Mouse (Mus musculus) small intestine, adult 2 months (tissue): ENCODE measurements around the gene Ube2i. TPM values are rescaled to one million over a fixed set of nuclear protein-coding genes. Genes with fewer than 3 reads are reported as not detected.

Experiments used
- H3K27ac ChIP-seq: fragments of 200-500 bp; 2 replicates; pipeline ENCODE4 v1.5.1; 2012; ENCODE audit warnings: low read depth, low read length, control low read depth, inconsistent platforms; ENCODE audit not compliant: insufficient read depth
- H3K27me3 ChIP-seq: fragments of 200-500 bp; 2 replicates; pipeline ENCODE4 v1.6.1; 2012; ENCODE audit warnings: mild to moderate bottlenecking, moderate library complexity, low read length, inconsistent platforms; ENCODE audit not compliant: control insufficient read depth, insufficient read depth
- H3K36me3 ChIP-seq: fragments of 200-500 bp; 2 replicates; pipeline ENCODE4 v1.6.1; 2012; ENCODE audit warnings: mild to moderate bottlenecking, low read length, control low read depth, inconsistent platforms; ENCODE audit not compliant: control insufficient read depth, insufficient read depth
- H3K4me1 ChIP-seq: fragments of 200-500 bp; 2 replicates; pipeline ENCODE4 v1.6.1; 2012; ENCODE audit warnings: low read length, inconsistent platforms, mixed read lengths; ENCODE audit not compliant: control insufficient read depth, insufficient read depth, insufficient read length
- H3K4me3 ChIP-seq: fragments of 200-500 bp; 2 replicates; pipeline ENCODE4 v1.5.1; 2012; ENCODE audit warnings: low read depth, mild to moderate bottlenecking, control low read depth, inconsistent platforms, low read length, moderate library complexity
- CTCF ChIP-seq: fragments of 200-500 bp; IDR thresholded peaks from 2 replicates; pipeline ENCODE4 v1.5.1; 2012; ENCODE audit warnings: low read depth, mild to moderate bottlenecking, control low read depth, inconsistent platforms, low read length, moderate library complexity, mixed read lengths; ENCODE audit not compliant: insufficient replicate concordance, insufficient read length; ENCODE audit errors: extremely low read depth
- POLR2A ChIP-seq: fragments of 200-500 bp; IDR thresholded peaks from 2 replicates; pipeline ENCODE4 v1.6.1; 2012; ENCODE audit warnings: low read depth, mild to moderate bottlenecking, control low read depth, inconsistent platforms, low read length, moderate library complexity
- WGBS: fragments of 180-500 bp; shearing (Covaris S2); methylation state at CpG from one replicate; pipeline ENCODE4 v1.1.7; 2018; 5-methylcytosine and 5-hydroxymethylcytosine counted together
- polyA plus RNA-seq: library from polyadenylated mRNA; depleted of rRNA; stranded (reverse); fragments of >200 nt; gene quantifications from 2 replicates; pipeline ENCODE4 v1.2.3, GENCODE M21; 2012; rRNA removed

Gene Ube2i
- polyA plus RNA-seq, 1 experiment = 50.8 TPM

DNA sequence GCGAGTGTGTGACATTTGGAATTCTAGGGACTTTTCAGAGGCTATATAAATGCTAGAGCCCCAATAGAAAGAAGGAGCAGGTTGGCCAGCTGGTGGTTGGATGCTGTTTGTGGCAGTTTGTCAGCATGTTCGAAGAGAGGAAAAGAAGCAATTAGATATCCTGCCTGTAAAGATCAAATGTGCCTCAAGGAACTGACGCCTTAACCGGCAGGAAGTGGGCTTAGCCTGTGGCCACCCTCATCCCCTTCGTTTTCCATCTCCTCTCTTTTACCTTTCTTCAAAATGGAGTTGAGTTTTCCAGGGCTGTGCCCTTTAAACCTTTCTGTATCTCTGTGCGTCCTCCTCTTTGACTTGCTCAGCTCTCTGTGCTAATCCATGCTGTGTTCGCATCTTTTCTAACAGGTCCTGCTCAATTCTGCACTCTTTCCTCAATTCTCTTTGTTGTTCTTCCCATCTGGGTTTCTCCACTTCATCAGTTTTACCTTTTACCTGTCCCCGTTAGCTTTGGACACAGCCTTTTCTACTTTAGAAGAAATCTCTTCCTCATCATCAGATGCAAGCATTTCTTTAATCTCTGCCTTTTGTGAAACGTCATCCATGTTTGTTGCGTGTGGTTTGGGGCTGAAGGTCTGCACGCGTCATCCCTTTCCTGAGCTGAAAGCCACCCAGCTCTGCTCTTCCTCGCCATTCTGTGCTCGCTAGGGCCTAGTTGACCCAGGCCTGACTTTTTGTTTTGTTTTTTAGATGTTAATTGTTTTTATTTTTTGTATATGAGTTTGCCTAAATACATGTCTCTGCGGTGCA is 54.7 kb downstream of the Ube2i start:
- TF ChIP-seq POLR2A (no peak), CTCF (no peak)
- Histone ChIP-seq H3K27me3 (no peaks in the 10 kb centered on the region), H3K36me3 (peaks cover 10% of the 10 kb centered on the region), H3K4me3 (no peak overlapping the region), H3K4me1 (no peaks in the 10 kb centered on the region; the same call in 1 of the 2 replicates), H3K27ac (no peak overlapping the region)
- WGBS = 89% methylated on average over 15 of the region's 15 CpGs

DNA sequence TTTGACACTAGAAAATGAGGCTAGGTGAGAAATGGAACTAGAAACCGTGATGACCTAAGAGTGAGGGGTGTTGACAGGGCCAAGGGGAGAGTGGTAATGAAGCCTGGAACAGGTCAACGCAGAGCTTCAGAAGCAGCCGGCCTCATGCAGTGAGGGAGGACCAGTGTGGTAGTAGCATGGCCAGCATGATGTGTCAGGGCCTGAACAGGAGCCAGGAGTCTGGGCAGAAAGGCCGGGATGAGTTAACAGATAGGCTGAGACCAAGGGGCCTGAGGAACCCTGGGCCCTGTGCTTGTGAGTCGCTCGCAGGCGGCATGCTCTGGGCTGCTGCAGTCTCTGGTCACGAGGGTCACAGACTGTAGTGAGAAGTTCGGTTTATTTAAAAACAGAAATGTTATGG is 55.5 kb downstream of the Ube2i start:
- H3K27me3 ChIP-seq = no peaks in the 10 kb centered on the region
- H3K4me3 ChIP-seq = no peak overlapping the region
- H3K27ac ChIP-seq = no peak overlapping the region
- TF ChIP-seq POLR2A (no peak), CTCF (no peak)
- no peaks in the 10 kb centered on the region; the same call in 1 of the 2 replicates for H3K4me1 ChIP-seq
- whole genome bisulfite sequencing = 90% methylated on average over 9 of the region's 9 CpGs
- peaks cover 14% of the 10 kb centered on the region for H3K36me3 ChIP-seq

DNA sequence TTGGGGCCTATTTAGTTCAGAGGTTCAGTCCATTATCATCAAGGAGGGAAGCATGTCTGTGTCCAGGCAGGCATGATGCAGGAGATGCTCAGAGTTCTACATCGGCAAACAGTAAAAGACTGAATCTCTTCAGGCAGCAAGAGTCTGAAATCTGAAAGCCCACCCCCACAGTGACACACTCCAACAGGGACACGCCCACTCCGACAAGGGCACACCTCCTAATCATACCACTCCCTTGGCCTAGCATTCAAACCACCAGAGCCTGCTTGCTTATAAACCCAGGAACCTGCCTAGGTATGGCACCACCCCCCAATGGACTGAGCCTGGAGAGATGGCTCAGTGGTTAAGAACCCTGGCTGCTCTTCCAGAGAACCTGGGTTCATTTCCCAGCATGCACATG is 59.0 kb downstream of the Ube2i start:
- TF ChIP-seq CTCF (no peak), POLR2A (no peak)
- WGBS = 90% methylated on average over 3 of the region's 3 CpGs

More for the DNA sequence above, 59.0 kb downstream of the Ube2i start:
- no peak overlapping the region for H3K4me3 ChIP-seq
- H3K27me3 ChIP-seq = no peaks in the 10 kb centered on the region
- H3K36me3 ChIP-seq = peaks cover 20% of the 10 kb centered on the region
- H3K27ac ChIP-seq = no peak overlapping the region
- no peaks in the 10 kb centered on the region for H3K4me1 ChIP-seq

Other genes with a start within 250 kb of the Ube2i start
- gene Tmem204, start 191.0 kb downstream of the Ube2i start, polyA plus RNA-seq = 9.7 and 17.7 TPM in 2 replicates
- gene Telo2, start 158.7 kb downstream of the Ube2i start, polyA plus RNA-seq = 7.3 and 8.9 TPM in 2 replicates
- 0.10 TPM in 1 of 2 replicates, not detected in the other for gene Ptx4, start 153.9 kb downstream of the Ube2i start, polyA plus RNA-seq
- 9.5 and 15.9 TPM in 2 replicates for gene Clcn7, start 141.2 kb downstream of the Ube2i start, polyA plus RNA-seq
- 0.06 TPM in 1 of 2 replicates, not detected in the other for gene Ccdc154, start 112.2 kb downstream of the Ube2i start, polyA plus RNA-seq
- 0.33 and 0.46 TPM in 2 replicates for gene Gm38655, start 99.2 kb downstream of the Ube2i start, polyA plus RNA-seq
- gene BC003965, start 90.1 kb downstream of the Ube2i start, polyA plus RNA-seq = 5.4 and 6.3 TPM in 2 replicates
- 7.1 and 11.7 TPM in 2 replicates for gene Unkl, start 86.2 kb downstream of the Ube2i start, polyA plus RNA-seq
- gene Gnptg, start 34.5 kb downstream of the Ube2i start, polyA plus RNA-seq = 21.0 and 29.3 TPM in 2 replicates
- 6.8 and 13.3 TPM in 2 replicates for gene Tsr3, start 34.5 kb downstream of the Ube2i start, polyA plus RNA-seq
- gene Baiap3, start 18.3 kb downstream of the Ube2i start, polyA plus RNA-seq = 10.1 TPM in 2 replicates
- not detected in 2 replicates for gene Prss34, start 23.8 kb upstream of the Ube2i start, polyA plus RNA-seq
- not detected in 2 replicates for gene Prss28, start 34.0 kb upstream of the Ube2i start, polyA plus RNA-seq
- gene Prss29, start 44.0 kb upstream of the Ube2i start, polyA plus RNA-seq = not detected in 2 replicates
- gene Tpsab1, start 70.9 kb upstream of the Ube2i start, polyA plus RNA-seq = 0.39 TPM in 1 of 2 replicates, not detected in the other
- 3.8 TPM in 1 of 2 replicates, not detected in the other for gene Tpsb2, start 91.7 kb upstream of the Ube2i start, polyA plus RNA-seq
- 15.8 and 59.6 TPM in 2 replicates for gene Tpsg1, start 94.7 kb upstream of the Ube2i start, polyA plus RNA-seq
- gene Cacna1h, start 159.2 kb upstream of the Ube2i start, polyA plus RNA-seq = 17.8 and 19.6 TPM in 2 replicates
- not detected in 2 replicates for gene Tekt4, start 180.0 kb upstream of the Ube2i start, polyA plus RNA-seq
- gene Sstr5, start 222.7 kb upstream of the Ube2i start, polyA plus RNA-seq = 0.29 and 0.53 TPM in 2 replicates